Mouse (Mus musculus): ENCODE measurements around the gene Ppm1n. TPM values are rescaled to one million over a fixed set of nuclear protein-coding genes. Genes with fewer than 3 reads are reported as not detected.

Gene Ppm1n
- total RNA-seq, 4 experiments from 2014 or later = 0.40 to 0.80 TPM; not detected in 2

GRCm38 (mm10) chr7:19252078-19252477, 27.8 kb downstream of the Ppm1n start:
- no peak for DNase-seq (ENCODE audit: low spot score in 2 of 2)

GRCm38 (mm10) chr7:19247511-19247910, 32.4 kb downstream of the Ppm1n start:
- no peak for DNase-seq (ENCODE audit: low spot score in 2 of 2)

GRCm38 (mm10) chr7:19246855-19247254, 33.0 kb downstream of the Ppm1n start:
- no peak for DNase-seq (ENCODE audit: low spot score in 2 of 2)

- no peak for DNase-seq (ENCODE audit: low spot score in 2 of 2)
These were observed 34.8 kb downstream of the Ppm1n start for GRCm38 (mm10) chr7:19245083-19245482.

GRCm38 (mm10) chr7:19243858-19244257, 36.0 kb downstream of the Ppm1n start:
- DNase-seq (ENCODE audit: low spot score in 2 of 2) = no peak

- no peak for DNase-seq (ENCODE audit: low spot score in 2 of 2)
These were observed 37.9 kb downstream of the Ppm1n start for GRCm38 (mm10) chr7:19242005-19242404.

GRCm38 (mm10) chr7:19240905-19241463, 38.9 kb downstream of the Ppm1n start:
- no peak for DNase-seq (ENCODE audit: low spot score in 2 of 2)

- DNase-seq (ENCODE audit: low spot score in 2 of 2) = no peak
These were observed 39.9 kb downstream of the Ppm1n start for GRCm38 (mm10) chr7:19239986-19240385.

GRCm38 (mm10) chr7:19239423-19239822, 40.4 kb downstream of the Ppm1n start:
- peak; percentile 88 for DNase-seq (ENCODE audit: low spot score in 2 of 2)

- DNase-seq (ENCODE audit: low spot score in 2 of 2) = peak in 1 of 2 experiments; percentile 38
These were observed 41.5 kb downstream of the Ppm1n start for GRCm38 (mm10) chr7:19238344-19238743.

GRCm38 (mm10) chr7:19236411-19236810, 43.5 kb downstream of the Ppm1n start:
- no peak for DNase-seq (ENCODE audit: low spot score in 2 of 2)

GRCm38 (mm10) chr7:19235092-19235671, 44.7 kb downstream of the Ppm1n start:
- DNase-seq (ENCODE audit: low spot score in 2 of 2) = no peak

GRCm38 (mm10) chr7:19234652-19235051, 45.2 kb downstream of the Ppm1n start:
- DNase-seq (ENCODE audit: low spot score in 2 of 2) = no peak

- DNase-seq (ENCODE audit: low spot score in 2 of 2) = no peak
These were observed 48.0 kb downstream of the Ppm1n start for GRCm38 (mm10) chr7:19231849-19232248.

GRCm38 (mm10) chr7:19230899-19231298, 49.0 kb downstream of the Ppm1n start:
- DNase-seq (ENCODE audit: low spot score in 2 of 2) = no peak

GRCm38 (mm10) chr7:19230041-19230580, 49.8 kb downstream of the Ppm1n start:
- DNase-seq (ENCODE audit: low spot score in 2 of 2) = no peak

GRCm38 (mm10) chr7:19229404-19229803, 50.5 kb downstream of the Ppm1n start:
- no peak for DNase-seq (ENCODE audit: low spot score in 2 of 2)

GRCm38 (mm10) chr7:19228793-19229148, 51.1 kb downstream of the Ppm1n start:
- DNase-seq (ENCODE audit: low spot score in 2 of 2) = no peak

- DNase-seq (ENCODE audit: low spot score in 2 of 2) = peak; percentile 99
These were observed 51.7 kb downstream of the Ppm1n start, which contains the start of gene Opa3 for GRCm38 (mm10) chr7:19227883-19228792. Gene Opa3, plus strand, starts transcription at chr7:19228334.

- DNase-seq (ENCODE audit: low spot score in 2 of 2) = no peak
These were observed 52.8 kb downstream of the Ppm1n start for GRCm38 (mm10) chr7:19226817-19227797.

All from gastrocnemius, adult 8-10 months (tissue).